Mouse (Mus musculus): ENCODE data around the gene Lmna.

Lmna gene

GRCm38 (mm10) chr3:88499580-88499979 is 10.2 kb downstream of the Lmna start:
- no peak for DNase-seq

DNA sequence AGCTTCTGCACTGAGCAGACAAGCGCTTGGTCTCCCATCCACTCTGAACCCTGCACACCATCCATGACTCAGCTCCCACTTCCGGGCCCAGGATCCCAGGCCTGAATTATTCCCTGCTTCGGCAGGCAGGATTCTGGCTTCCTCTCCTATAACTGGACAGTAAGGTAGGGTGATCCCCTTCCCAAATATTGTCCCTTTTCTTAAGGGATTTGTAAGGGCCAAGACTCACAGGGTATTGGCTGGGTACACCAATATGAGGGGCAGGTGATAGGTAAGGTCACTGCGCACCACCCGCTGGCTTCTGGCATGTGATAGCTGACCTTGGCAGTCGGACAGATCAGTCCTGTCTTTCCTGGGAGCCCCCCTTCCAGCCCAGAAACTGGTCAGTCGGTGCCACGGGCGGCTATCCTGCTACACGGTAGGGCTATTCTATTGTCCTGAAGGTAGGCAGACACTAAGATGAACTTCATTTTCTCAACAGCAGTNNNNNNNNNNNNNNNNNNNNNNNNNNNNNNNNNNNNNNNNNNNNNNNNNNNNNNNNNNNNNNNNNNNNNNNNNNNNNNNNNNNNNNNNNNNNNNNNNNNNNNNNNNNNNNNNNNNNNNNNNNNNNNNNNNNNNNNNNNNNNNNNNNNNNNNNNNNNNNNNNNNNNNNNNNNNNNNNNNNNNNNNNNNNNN is 13.9 kb downstream of the Lmna start:
- peak in 1 of 2 experiments; percentile 21 for DNase-seq

GRCm38 (mm10) chr3:88494836-88495628 is 14.7 kb downstream of the Lmna start:
- peak; percentile 54 to 61 for DNase-seq

DNA sequence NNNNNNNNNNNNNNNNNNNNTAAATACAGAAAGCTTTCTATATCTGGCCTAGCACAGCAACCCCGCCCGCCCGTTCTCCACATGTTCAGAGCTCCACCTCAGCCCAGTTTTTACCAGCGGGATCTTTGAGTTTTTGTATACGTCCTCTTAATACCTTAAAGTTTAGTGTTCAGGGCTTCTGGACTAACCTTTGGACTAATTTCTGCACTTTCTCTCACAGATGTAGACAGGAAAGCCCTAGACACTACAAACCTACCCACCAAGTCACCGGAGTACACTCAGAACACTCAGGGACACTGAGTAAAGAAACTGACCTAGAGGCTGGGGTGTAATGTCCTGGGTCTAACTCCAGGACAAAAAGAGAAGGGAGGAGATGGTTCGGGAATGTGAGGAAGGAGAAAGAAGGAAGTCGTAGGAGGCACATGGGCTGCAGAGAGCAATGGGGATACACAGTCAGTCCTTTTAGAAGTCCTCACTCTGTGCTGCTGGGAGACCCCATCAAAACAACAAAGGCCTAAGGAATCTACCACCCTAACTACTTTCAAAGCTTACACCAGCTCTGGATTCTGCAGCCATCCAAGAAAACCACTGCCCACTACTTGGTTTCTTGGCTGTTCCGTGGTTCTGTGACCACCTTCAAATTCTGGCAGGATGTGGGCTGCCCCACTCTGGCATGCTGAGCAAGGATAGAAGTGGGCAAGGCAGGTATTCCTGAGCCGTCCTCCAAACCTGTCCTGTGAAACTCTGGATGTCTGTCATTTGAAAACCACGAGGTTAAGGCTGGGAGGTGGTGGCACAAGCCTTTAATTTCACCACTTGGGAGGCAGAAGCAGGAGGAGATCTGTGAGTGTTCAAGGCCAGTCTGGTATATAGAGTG is 15.8 kb downstream of the Lmna start:
- DNase-seq: no peak

GRCm38 (mm10) chr3:88487396-88487795 is 22.4 kb downstream of the Lmna start:
- no peak for DNase-seq

GRCm38 (mm10) chr3:88486887-88487286 is 22.9 kb downstream of the Lmna start:
- no peak for DNase-seq

- DNase-seq: no peak
These were observed 23.7 kb downstream of the Lmna start for GRCm38 (mm10) chr3:88486043-88486442.

DNA sequence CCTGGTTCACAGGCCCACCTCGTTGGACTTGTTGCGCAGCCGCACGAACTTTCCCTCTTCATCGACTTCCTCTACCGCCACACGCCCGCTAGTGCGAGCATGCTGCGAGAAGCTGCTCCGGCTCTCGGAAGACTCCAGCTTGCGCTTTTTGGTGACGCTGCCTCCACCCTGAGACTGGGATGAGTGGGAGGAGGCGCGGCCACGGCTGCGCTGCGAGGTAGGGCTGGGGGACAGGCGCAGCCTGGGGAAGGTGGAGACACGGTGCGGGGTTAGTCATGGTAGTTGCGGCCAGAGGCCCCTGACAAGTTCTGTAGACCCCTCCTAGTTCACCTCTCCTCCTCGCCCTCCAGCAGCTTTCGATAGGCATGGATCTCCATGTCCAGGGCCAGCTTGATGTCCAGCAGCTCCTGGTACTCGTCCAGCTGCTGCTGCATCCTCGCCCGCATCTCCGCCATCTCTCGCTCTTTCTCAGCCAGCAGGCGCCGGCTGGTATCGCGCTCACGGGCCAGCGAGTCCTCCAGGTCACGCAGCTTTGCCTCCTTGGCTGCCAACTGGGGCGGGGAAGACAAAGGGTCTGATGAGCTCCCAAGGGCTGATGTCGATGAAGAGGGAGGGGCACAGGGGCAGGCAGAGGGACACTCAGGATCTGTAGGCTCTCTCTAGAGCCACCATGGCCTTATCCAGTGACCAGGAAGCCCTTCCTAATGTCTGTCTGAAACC is 25.0 kb downstream of the Lmna start:
- DNase-seq: peak in 1 of 2 experiments; percentile 58

DNA sequence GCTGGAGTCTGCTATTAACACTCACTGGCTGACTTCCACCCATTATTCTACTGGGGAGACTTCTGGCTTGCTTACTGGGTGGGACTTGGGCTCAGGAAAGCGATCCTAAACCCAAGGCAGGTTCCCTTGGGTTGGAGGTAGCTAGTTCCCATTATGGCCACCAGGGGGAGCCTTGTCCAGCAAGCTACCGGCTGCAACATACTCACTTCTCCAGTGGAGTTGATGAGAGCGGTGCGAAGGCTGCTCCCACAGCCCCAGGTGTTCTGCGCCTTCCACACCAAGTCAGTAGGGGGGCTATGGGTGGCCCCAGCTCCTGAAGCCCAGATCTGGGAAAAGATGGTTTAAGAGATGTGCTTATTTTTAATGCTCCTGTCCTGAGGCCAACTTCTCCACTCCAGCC is 26.1 kb downstream of the Lmna start:
- peak; percentile 88 to 90 for DNase-seq

- no peak for DNase-seq
These were observed 26.6 kb downstream of the Lmna start for GRCm38 (mm10) chr3:88483141-88483540.

DNA sequence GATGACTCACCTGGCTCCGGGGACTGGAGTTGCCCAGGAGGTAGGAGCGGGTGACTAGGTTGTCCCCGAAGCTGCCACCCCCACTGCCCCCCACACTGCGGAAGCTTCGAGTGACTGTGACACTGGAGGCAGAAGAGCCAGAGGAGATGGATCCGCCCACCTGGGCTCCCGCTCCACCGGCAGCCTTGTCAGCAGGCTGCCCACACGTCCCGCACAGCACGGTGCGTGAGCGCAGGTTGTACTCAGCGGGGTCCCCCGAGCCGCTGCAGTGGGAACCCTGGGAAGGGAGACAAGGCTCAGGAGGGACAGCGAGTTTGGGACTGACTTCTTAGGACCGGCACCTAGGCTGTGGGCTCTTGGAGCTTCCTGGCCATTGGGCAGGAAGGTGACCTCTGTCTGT is 27.4 kb downstream of the Lmna start:
- DNase-seq: no peak

DNA sequence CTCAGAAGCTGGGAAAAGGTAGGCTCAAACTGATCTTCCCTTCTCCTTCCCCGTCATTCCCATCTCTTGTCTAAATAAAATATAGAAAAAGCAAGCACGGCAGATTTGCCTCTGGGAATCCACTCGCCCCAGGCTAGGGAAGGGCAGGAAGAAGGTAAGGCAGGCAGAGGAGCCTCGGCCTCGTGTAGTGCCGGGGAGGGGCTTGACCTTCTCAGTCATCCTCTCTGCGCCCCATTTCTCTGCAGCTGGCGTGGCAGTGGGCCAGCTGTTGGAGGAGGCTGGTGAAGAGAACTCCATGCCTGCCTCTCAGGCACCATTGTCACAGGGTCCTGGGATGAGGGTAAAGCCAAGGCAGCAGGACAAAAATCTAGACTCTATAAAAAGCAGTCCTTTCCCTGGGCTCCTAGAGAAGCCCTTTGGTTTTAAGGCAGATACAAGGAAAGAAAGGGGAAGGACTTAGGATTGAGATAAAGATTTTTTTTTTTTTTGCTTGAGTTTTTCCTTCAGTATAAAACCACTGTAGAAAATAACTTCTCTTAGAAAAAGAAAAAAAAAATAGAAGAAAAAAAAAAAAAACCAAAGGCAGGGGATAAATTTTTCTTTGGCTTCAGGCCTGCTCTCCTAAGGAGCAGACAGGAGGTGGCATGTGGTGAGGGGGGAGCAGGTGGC is 28.2 kb downstream of the Lmna start:
- DNase-seq: no peak

DNA sequence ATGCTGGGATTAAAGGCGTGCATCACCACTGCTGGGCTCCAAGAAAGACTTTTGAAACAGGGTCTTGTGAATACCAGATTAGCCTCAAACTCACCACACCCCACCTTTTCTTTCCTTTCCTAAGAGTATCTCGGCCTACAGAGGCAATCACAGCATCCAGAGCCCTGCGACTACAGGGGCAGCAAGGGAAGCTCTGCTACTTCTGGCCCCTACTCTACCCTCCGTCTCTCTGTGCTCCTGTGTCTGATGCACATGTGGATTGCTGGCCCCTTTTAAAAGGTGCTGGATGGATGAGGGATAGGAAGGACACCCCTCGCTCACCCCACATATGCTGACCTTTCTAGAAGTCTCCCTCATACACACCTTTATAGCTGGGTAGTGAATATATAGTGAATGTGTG is 29.1 kb downstream of the Lmna start:
- DNase-seq: no peak

DNA sequence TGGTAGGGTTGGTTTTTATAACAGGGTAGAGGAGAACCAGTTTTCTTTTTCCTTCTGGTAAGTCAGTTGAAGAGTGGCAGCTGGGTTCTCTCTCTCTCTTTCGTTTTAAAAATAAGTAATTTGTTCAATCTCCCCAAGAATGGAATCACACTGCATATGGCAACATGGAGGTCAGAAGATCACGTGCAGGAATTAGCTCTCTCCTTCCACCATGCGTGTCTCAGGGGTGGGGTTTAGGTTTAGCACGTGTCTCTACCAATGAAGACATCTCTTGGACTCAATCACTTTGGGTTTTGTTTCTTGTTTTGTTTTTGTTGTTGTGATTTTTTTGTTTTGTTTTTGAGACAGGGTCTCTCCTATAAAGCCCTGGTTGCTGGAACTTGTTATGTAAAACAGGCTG is 29.9 kb downstream of the Lmna start:
- DNase-seq: no peak

DNA sequence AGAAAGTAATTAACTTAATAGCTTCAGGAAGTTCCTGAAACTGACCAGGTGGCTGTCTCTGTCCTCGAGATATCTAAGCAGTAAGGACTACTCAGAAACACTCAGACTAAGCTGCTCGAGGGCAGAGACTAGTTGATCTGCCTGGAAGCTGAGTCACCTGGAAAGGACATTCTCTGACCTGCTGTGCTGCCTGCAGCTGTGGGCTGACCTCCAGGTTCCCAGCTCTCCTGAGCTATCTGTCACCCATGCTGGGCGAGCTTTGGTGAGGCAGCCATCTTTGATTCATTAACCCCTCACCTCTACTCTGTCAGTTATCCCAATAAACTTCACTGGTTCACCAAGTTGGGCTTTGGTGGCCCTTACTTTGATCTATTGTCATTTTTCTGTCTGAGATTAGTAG is 30.6 kb downstream of the Lmna start:
- no peak for DNase-seq

- DNase-seq: peak; percentile 93 to 94
These were observed 32.0 kb downstream of the Lmna start for GRCm38 (mm10) chr3:88477735-88478134.

- DNase-seq: no peak
These were observed 33.4 kb downstream of the Lmna start for GRCm38 (mm10) chr3:88476403-88476802.

DNA sequence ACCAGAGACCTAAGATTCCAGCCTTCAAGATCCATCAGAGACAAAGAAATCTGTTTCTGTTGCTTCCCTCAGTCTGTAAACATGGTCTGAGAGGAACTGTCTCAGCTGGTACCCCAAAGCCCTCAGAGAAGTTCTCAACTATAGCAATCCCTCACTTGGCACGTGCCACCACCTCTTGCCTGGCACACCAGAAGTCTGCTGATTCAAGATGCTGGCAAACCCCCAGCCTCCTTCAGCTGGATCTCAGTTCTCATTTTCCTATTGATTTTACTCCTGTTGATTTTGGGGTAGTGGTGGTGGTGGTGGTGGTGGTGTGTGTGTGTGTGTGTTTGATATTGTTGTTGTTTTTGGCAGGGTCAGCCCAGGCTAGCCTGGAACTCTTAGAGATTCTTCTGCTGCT is 36.2 kb downstream of the Lmna start:
- no peak for DNase-seq

DNA sequence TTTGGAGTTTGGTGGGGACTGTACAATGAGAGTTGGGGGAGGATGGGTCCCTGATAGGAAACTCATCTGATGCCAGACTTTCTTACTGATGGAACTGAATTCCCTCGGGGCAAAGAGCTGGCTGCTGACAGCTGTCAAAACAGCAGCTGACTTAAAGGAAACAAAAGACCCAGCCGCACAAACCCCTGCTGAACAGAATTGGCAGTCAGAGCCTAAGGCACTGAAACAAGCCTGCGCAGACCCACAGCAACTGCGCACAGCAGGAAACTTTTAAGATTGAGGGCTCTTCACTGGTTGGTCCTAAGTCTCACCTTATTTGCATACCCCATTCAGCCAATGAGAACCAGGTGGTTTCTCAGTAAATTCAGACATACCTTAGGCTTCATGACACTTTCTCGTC is 36.7 kb downstream of the Lmna start:
- DNase-seq: peak in 1 of 2 experiments; percentile 66

GRCm38 (mm10) chr3:88470943-88471479 is 38.7 kb downstream of the Lmna start:
- DNase-seq: peak in 1 of 2 experiments; percentile 61

- no peak for DNase-seq
These were observed 40.3 kb downstream of the Lmna start for GRCm38 (mm10) chr3:88469466-88469865.

All from kidney, postnatal 4 days (tissue).